Mouse (Mus musculus) neural tube, embryonic 15.5 days (tissue): ENCODE data around the gene Boll. TPM values are rescaled to one million over a fixed set of nuclear protein-coding genes. Genes with fewer than 3 reads are reported as not detected.

Experiments used
- ATAC-seq: fragments of 200-750 bp; cut with Nextera tagmentation; 2 replicates; pipeline ENCODE4 v1.8.0; 2017; ENCODE audit warnings: mild to moderate bottlenecking, moderate TSS enrichment, moderate library complexity; ENCODE audit not compliant: low FRiP score
- H3K27ac ChIP-seq: fragments of 300-500 bp; sonication (generic); replicated peaks from 2 replicates; pipeline ENCODE4 v1.5.1; 2015; ENCODE audit warnings: mild to moderate bottlenecking, inconsistent platforms
- H3K27me3 ChIP-seq: fragments of 300-500 bp; sonication (generic); replicated peaks from 2 replicates; pipeline ENCODE4 v1.6.1; 2015; ENCODE audit warnings: inconsistent platforms
- H3K36me3 ChIP-seq: fragments of 300-500 bp; sonication (generic); 2 replicates; pipeline ENCODE4 v1.6.1; 2015; ENCODE audit warnings: inconsistent platforms
- H3K4me1 ChIP-seq: fragments of 300-500 bp; sonication (generic); 2 replicates; pipeline ENCODE4 v1.6.1; 2015; ENCODE audit warnings: inconsistent platforms
- H3K4me2 ChIP-seq: fragments of 300-500 bp; sonication (generic); 2 replicates; pipeline ENCODE4 v1.6.1; 2015; ENCODE audit warnings: inconsistent platforms, mild to moderate bottlenecking, moderate library complexity
- H3K4me3 ChIP-seq: fragments of 300-500 bp; sonication (generic); replicated peaks from 2 replicates; pipeline ENCODE4 v1.5.1; 2015; ENCODE audit warnings: mild to moderate bottlenecking, inconsistent platforms
- H3K9ac ChIP-seq: fragments of 300-500 bp; sonication (generic); replicated peaks from 2 replicates; pipeline ENCODE4 v1.6.1; 2015; ENCODE audit warnings: mild to moderate bottlenecking, inconsistent platforms
- H3K9me3 ChIP-seq: fragments of 300-500 bp; sonication (generic); replicated peaks from 2 replicates; pipeline ENCODE4 v1.6.1; 2016; ENCODE audit warnings: inconsistent platforms
- WGBS: fragments of 180-500 bp; shearing (Covaris S2); methylation state at CpG from one replicate; pipeline ENCODE4 v1.1.7; 2015; ENCODE audit warnings: mixed read lengths; 5-methylcytosine and 5-hydroxymethylcytosine counted together
- polyA plus RNA-seq: library from polyadenylated mRNA; unstranded; fragments of >200 nt; fragmentation: Nextera tagmentation; extraction: Ambion mirVana; gene quantifications from 2 replicates; pipeline ENCODE4 v1.2.1, GENCODE M21; 2015

Gene Boll
- 0.10 and 0.29 TPM in 2 replicates for polyA plus RNA-seq

DNA sequence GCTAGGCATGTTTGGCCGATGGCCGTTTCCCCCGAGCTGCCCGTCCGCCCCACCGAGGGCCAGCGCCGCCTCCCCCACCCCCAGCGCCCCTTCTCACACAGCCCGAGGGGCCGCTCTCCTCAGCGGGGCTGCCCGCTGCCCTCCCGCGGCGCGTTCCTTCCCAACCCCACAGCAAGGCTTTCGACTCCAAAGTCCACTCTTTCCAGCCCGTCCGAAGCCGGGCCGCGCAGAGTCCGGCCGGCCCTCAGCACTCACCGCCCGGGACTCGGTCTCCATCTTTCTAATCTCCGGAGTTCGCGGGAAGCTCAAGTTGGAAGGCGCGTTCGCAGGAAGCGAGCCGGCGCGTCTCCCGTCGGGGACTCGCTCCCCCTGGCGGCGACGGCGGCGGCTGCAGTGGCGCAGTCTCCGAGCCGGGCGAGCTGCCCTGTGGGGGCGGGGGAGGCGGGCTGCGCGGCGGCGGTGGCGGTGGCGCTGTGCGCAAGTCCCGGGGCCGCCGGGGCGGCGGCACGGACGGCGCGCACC lies at the start of gene Boll:
Boll (minus strand) TSS at position 426 of the 522 bp plus-strand sequence.
- Histone ChIP-seq H3K9me3 (no peaks in the 10 kb centered on the region), H3K36me3 (no peaks in the 10 kb centered on the region), H3K4me1 (peaks cover 10% of the 10 kb centered on the region; the same call in 1 of the 2 replicates), H3K4me2 (peak within 1 kb of the TSS; percentile 69), H3K27me3 (peaks cover 15% of the 10 kb centered on the region), H3K4me3 (peak within 1 kb of the TSS; percentile 52), H3K9ac (peak within 1 kb of the TSS; percentile 30; the same call in 1 of the 2 replicates), H3K27ac (no peak within 1 kb of the TSS)
- 12% methylated on average over 66 of the region's 68 CpGs for WGBS
- ATAC-seq: peak; percentile 79; the same call in 1 of the 2 replicates

DNA sequence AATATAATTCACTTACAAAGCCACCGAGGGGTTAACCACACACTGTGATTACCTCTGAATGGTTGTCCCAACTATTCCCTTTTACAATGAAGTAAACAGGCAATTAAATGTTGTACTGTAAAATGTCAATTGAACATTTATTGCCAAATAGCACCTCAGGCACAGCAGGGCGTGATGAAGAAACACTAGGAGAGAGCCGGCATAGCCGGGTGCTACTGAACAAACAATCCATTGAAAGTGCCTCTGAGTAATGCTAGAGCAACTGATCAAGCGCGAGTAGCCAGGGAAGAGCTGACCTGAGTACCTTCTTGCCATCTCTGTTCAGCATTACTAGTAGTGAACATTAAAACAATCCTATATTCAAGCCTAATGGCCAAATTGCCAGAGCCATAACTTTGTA lies 49.3 kb upstream of the Boll start:
- 0 out of 2 replicates have a peak, but pooled peaks cover 3% of the 10 kb centered on the region for H3K4me1 ChIP-seq
- H3K4me3 ChIP-seq: no peak overlapping the region
- no peak overlapping the region for H3K9ac ChIP-seq
- H3K27ac ChIP-seq: no peak overlapping the region
- H3K27me3 ChIP-seq: no peaks in the 10 kb centered on the region
- no peaks in the 10 kb centered on the region for H3K9me3 ChIP-seq
- no peak for ATAC-seq
- no peaks in the 10 kb centered on the region for H3K36me3 ChIP-seq
- 11% methylated on average over 6 of the region's 6 CpGs for WGBS
- H3K4me2 ChIP-seq: no peak overlapping the region

DNA sequence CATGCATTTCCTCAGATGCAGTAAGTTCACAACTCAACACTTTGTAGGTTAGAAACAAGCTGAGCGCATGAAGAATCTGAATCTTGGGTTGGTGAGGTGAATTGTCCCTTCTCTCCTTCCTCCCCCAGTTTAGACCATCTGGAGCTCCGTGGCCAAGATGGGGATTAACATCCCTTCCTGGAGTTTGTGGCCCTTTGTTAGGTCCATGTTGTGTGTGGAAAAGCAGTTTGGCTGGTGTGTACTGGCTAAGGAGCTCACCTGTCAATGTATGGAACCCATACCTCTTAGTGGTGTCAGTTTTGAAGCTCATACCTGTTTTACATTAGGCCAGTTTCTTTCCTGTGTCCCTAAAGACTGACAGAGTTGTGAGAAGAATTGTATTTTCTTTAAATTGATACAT lies 47.8 kb upstream of the Boll start:
- Histone ChIP-seq H3K9me3 (no peaks in the 10 kb centered on the region), H3K9ac (no peak overlapping the region), H3K4me1 (0 out of 2 replicates have a peak, but pooled peaks cover 3% of the 10 kb centered on the region), H3K4me2 (no peak overlapping the region), H3K27ac (no peak overlapping the region), H3K4me3 (no peak overlapping the region), H3K36me3 (no peaks in the 10 kb centered on the region), H3K27me3 (no peaks in the 10 kb centered on the region)
- no peak for ATAC-seq
- 89% methylated on average over 2 of the region's 2 CpGs for WGBS

DNA sequence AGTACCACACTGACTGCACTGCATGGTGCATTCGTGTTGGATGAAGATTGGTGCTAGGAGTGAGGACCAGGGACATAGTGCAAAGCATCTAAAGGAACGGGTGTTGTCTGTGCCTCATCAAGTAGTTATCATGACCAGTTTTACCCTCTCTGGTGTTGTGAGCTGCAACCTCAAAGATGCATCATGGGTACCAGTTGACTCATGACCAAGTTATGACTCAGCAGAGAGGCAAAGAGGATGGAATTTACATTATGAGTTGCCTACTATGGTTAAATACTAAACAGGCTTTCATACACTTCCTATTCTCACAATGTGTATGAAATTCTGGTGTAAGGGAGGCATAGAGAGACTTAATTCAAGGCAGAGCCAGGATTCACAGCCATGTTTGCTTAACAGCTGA lies 47.4 kb upstream of the Boll start:
- H3K36me3 ChIP-seq: no peaks in the 10 kb centered on the region
- no peaks in the 10 kb centered on the region for H3K27me3 ChIP-seq
- no peak overlapping the region for H3K9ac ChIP-seq
- no peaks in the 10 kb centered on the region for H3K9me3 ChIP-seq
- H3K4me2 ChIP-seq: no peak overlapping the region
- ATAC-seq: no peak
- 88% methylated on average over 2 of the region's 2 CpGs for WGBS
- H3K4me1 ChIP-seq: 0 out of 2 replicates have a peak, but pooled peaks cover 3% of the 10 kb centered on the region
- H3K27ac ChIP-seq: no peak overlapping the region
- no peak overlapping the region for H3K4me3 ChIP-seq

DNA sequence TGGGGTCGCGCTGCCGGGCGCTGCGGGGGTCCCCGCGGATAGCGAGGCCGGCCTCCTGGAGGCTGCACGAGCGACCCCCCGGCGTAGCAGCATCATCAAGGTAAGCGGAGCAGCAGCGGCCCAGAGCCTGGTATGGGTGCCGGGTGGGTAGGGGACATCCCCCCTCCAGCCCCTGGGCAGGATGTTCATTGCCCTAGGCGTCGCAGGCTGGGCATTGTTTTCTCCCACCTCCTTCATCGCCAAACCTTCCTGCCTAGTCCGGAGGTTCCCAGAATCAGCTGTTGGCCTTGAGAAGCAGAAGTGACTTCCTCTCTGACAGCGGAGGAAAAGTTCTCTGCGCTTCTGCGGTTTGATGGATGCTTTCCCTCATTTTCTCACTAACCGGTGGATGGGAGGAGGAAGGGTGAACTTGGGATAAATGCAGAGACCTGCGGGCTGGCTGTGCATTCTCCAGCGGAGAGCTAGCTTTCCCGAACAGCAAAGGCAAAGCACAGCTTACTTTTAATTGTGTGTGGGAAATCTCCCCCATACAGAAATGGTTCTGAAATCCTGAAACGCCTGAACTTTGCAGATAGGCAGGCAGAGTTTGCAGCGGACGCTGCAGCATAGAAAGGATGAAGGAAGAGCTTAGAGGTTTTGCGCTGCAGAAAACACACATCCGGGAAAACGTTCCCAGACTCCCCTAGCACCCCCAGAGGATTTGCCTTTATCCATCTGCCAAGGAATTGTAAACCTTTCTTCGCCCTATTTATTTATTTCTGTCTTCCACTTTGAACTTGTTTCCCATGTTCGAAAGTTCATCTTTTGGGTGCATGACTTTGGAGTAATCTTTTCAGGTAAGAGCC lies 43.5 kb upstream of the Boll start:
- Histone ChIP-seq H3K36me3 (no peaks in the 10 kb centered on the region), H3K4me2 (peak overlapping the region; percentile 90), H3K27me3 (peaks cover 3% of the 10 kb centered on the region; the same call in 1 of the 2 replicates), H3K9ac (peak overlapping the region; percentile 67), H3K4me1 (peaks cover 11% of the 10 kb centered on the region), H3K4me3 (peak overlapping the region; percentile 67), H3K27ac (peak overlapping the region; percentile 56), H3K9me3 (no peaks in the 10 kb centered on the region)
- WGBS: 3% methylated on average over 34 of the region's 35 CpGs
- ATAC-seq: peak; percentile 37; the same call in 1 of the 2 replicates

DNA sequence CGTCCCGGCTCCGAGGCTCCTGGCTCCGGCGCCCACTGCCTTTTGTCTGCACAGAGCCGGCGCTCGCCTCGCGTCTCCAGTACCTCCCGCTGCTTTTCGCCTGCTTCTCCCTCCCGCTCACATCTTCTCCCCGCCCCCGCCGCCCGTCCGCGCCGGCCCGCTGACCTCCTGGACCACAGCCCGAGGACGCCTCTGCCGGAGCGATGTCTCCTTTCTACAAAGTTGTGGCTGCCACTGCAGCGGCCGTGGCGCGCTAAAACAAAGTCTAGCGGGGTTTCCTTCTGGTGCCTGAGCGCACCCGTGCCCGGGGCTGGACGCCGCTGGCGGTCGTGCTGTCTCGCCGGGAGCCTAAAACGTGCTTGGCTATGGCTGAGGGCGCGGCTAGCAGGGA lies 42.7 kb upstream of the Boll start:
- H3K27ac ChIP-seq: peak overlapping the region; percentile 56
- peaks cover 11% of the 10 kb centered on the region for H3K4me1 ChIP-seq
- H3K36me3 ChIP-seq: no peaks in the 10 kb centered on the region
- H3K9me3 ChIP-seq: no peaks in the 10 kb centered on the region
- H3K4me3 ChIP-seq: peak overlapping the region; percentile 67
- peak overlapping the region; percentile 67 for H3K9ac ChIP-seq
- ATAC-seq: peak; percentile 77
- WGBS: under 1% methylated on average over 38 of the region's 42 CpGs
- H3K27me3 ChIP-seq: peaks cover 3% of the 10 kb centered on the region; the same call in 1 of the 2 replicates
- H3K4me2 ChIP-seq: peak overlapping the region; percentile 90

DNA sequence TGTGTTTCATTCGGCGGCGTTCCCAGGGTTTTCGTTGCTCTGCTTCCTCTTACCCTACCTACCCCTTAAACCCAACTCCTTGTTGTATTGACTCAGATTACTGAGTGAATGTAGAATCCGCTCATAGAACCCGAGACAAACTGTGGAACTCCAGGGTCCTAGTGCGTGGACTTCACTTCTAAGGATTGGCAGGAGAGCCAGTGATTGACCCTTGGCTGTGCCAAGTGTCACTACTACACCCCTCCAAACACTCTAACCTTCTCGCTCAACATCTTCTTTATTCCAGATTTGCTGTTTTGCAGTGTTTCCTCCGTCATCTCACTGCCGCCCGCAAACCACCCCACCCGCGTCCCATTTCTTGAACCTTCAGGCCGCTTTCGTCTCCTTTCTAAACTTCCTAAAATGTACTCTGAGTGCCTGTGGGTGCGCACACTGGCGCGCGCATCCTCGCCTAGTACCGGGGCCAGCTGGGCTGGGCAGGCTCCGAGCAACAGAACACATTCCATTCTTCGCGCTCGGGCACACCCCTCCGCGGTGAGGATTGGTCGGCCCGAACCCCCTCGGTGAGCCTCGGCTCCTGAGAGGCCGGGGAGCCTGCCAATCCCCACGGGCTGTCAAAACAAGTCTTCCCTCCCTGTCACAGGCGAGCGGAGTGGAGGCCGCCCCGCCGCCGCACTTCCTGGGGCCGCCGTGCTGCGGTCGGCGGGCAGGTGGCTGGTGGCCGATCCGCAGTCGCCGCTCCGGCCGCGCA lies 42.2 kb upstream of the Boll start, which contains the start of gene Plcl1:
Plcl1 (plus strand) TSS at position 650 of the 751 bp plus-strand sequence.
- peak within 1 kb of the TSS; percentile 67 for H3K4me3 ChIP-seq
- H3K27me3 ChIP-seq: peaks cover 3% of the 10 kb centered on the region; the same call in 1 of the 2 replicates
- peak; percentile 98 for ATAC-seq
- peak within 1 kb of the TSS; percentile 67 for H3K9ac ChIP-seq
- H3K9me3 ChIP-seq: no peaks in the 10 kb centered on the region
- WGBS: 3% methylated on average over 47 of the region's 51 CpGs
- H3K27ac ChIP-seq: peak within 1 kb of the TSS; percentile 56
- H3K36me3 ChIP-seq: no peaks in the 10 kb centered on the region
- H3K4me1 ChIP-seq: peaks cover 11% of the 10 kb centered on the region
- peak within 1 kb of the TSS; percentile 90 for H3K4me2 ChIP-seq

DNA sequence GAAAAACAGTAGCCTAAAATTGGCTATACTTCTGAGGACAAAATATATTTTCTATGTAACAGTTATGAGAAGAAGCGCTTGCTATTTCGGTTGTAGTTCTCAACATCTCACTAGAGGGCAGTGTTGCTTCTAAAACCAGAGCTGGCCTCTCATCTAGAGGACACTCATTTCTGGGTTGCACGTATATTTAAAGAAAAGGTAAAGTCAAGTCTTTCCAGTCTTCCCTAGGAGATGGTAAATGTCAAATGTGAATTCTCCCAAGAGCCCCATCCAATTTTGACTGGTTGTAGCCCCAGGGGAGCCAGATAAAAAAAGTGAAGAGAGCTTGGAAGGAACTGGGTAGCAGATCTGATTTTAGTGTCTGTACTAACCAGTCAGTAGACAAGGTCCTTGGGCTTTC lies 41.2 kb upstream of the Boll start:
- H3K9me3 ChIP-seq: no peaks in the 10 kb centered on the region
- H3K36me3 ChIP-seq: no peaks in the 10 kb centered on the region
- H3K27ac ChIP-seq: no peak overlapping the region
- H3K4me1 ChIP-seq: peaks cover 11% of the 10 kb centered on the region
- H3K27me3 ChIP-seq: peaks cover 3% of the 10 kb centered on the region; the same call in 1 of the 2 replicates
- WGBS: 2% methylated on average over 3 of the region's 3 CpGs
- ATAC-seq: no peak
- no peak overlapping the region for H3K9ac ChIP-seq
- H3K4me2 ChIP-seq: peak overlapping the region; percentile 90
- peak overlapping the region; percentile 67; the same call in 1 of the 2 replicates for H3K4me3 ChIP-seq

DNA sequence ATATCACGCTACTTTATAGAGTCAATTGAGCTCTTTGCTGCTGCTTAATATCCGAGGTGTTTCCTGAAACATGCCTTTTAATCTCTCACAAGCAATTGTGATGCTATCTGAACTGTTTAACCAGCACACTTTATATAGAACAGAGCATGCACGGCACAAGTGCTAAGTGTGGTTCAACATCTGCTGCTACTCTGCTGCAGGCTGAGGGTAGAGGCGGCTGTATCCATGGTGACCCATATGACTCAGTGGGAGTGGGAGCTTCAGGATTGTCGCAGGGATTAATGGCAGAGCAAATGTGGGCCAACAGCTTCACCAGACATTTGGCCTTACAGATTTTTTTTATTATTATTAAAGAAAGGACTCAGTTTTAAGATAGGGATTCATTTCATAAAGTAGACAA lies 36.6 kb upstream of the Boll start:
- 36% methylated on average over 5 of the region's 5 CpGs for WGBS
- peaks cover 5% of the 10 kb centered on the region for H3K4me1 ChIP-seq
- no peak overlapping the region for H3K9ac ChIP-seq
- no peak overlapping the region for H3K27ac ChIP-seq
- peak; percentile 72; the same call in 1 of the 2 replicates for ATAC-seq
- H3K27me3 ChIP-seq: peaks cover 3% of the 10 kb centered on the region; the same call in 1 of the 2 replicates
- H3K36me3 ChIP-seq: no peaks in the 10 kb centered on the region
- no peak overlapping the region for H3K4me2 ChIP-seq
- no peak overlapping the region for H3K4me3 ChIP-seq
- H3K9me3 ChIP-seq: no peaks in the 10 kb centered on the region

DNA sequence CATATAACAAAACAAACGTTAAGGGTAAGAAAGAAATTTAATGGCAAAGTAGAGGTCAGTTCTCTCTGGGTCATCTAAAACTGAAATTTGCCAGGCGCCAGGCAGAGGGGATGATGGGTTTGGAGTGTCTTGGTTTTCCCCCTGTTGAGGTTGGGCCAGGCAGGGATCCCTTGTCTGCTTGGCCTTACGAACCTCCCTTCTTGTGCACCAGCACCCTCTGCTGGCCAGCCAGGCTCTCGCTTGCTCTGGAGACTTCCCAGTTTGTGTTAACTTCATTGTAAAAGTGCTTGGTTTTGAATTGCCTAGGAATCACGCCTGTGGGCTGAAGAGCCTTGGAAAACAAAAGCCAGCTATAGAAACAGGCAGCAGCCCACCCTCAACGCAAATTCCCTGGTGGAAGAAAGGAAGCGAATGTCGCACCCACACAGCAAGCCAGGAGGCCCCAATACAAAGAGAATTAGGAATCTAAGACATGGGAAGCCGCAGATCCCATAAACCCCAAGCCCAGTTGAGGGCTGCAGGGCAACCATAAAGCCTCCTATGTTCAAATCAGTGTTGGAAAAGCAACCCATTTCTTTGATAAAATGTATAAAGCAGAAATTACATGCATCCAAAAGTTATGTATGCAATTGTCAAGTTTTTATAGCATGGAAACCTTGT lies 20.0 kb upstream of the Boll start:
- H3K27me3 ChIP-seq: no peaks in the 10 kb centered on the region
- no peak overlapping the region for H3K4me3 ChIP-seq
- H3K27ac ChIP-seq: no peak overlapping the region
- ATAC-seq: peak; percentile 87
- H3K9ac ChIP-seq: no peak overlapping the region
- 9% methylated on average over 9 of the region's 9 CpGs for WGBS
- no peaks in the 10 kb centered on the region for H3K36me3 ChIP-seq
- no peaks in the 10 kb centered on the region for H3K4me1 ChIP-seq
- no peak overlapping the region; the same call in 1 of the 2 replicates for H3K4me2 ChIP-seq
- H3K9me3 ChIP-seq: no peaks in the 10 kb centered on the region

DNA sequence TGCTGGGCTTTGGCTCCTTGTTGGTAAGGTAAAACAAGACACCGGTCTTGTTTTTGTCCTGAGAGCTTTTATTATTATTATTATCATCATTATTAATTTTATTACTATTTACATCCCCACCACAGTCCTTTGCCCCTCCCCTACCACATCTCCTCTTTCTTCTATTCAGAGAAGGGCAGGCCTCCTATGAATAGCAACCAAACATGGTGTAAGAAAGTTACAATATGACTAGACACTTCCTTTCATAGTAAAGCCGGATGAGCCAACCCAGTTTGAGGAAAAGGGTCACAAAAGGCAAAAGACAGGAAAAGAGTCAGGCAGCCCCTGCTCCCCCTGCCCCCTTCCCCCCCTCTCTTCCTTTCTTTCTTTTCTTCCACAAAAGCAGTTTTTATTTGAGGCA lies 17.3 kb upstream of the Boll start:
- H3K9ac ChIP-seq: no peak overlapping the region
- H3K27me3 ChIP-seq: no peaks in the 10 kb centered on the region
- H3K36me3 ChIP-seq: no peaks in the 10 kb centered on the region
- 58% methylated on average over 2 of the region's 2 CpGs for WGBS
- no peak overlapping the region for H3K27ac ChIP-seq
- H3K4me1 ChIP-seq: no peaks in the 10 kb centered on the region
- no peak for ATAC-seq
- no peak overlapping the region for H3K4me3 ChIP-seq
- H3K9me3 ChIP-seq: no peaks in the 10 kb centered on the region
- no peak overlapping the region for H3K4me2 ChIP-seq
